Mouse (Mus musculus) hindbrain, embryonic 16.5 days (tissue): ENCODE results near the gene Nfatc3. TPM values are rescaled to one million over a fixed set of nuclear protein-coding genes. Genes with fewer than 3 reads are reported as not detected.
"Not testable (repeated sequence)": the region's sequence is repeated elsewhere in the genome, so short reads cannot be mapped to it uniquely, and the experiment has no call there.

Experiments
- ATAC-seq: fragments of 200-750 bp; cut with Nextera tagmentation; 2 replicates; pipeline ENCODE4 v1.8.0; 2017; ENCODE audit warnings: moderate TSS enrichment, moderate library complexity
- H3K27ac ChIP-seq: fragments of 300-500 bp; sonication (generic); 2 replicates; pipeline ENCODE4 v1.5.1; 2014; ENCODE audit warnings: low read depth, mild to moderate bottlenecking, control low read depth, low read length, moderate library complexity
- H3K27me3 ChIP-seq: fragments of 300-500 bp; sonication (generic); replicated peaks from 2 replicates; pipeline ENCODE4 v1.6.1; 2014; ENCODE audit warnings: low read length; ENCODE audit not compliant: control insufficient read depth, insufficient read depth
- H3K36me3 ChIP-seq: fragments of 300-500 bp; sonication (generic); 2 replicates; pipeline ENCODE4 v1.6.1; 2014; ENCODE audit warnings: mild to moderate bottlenecking, low read length, moderate library complexity, mixed read lengths; ENCODE audit not compliant: control insufficient read depth, insufficient read depth
- H3K4me1 ChIP-seq: fragments of 300-500 bp; sonication (generic); 2 replicates; pipeline ENCODE4 v1.6.1; 2014; ENCODE audit warnings: low read depth, low read length; ENCODE audit not compliant: control insufficient read depth, insufficient read depth
- H3K4me2 ChIP-seq: fragments of 300-500 bp; sonication (generic); 2 replicates; pipeline ENCODE4 v1.6.1; 2014; ENCODE audit warnings: mild to moderate bottlenecking, low read length, control low read depth, moderate library complexity
- H3K4me3 ChIP-seq: fragments of 300-500 bp; sonication (generic); 2 replicates; pipeline ENCODE4 v1.5.1; 2014; ENCODE audit warnings: mild to moderate bottlenecking, low read length, control low read depth, moderate library complexity
- H3K9ac ChIP-seq: fragments of 300-500 bp; sonication (generic); 2 replicates; pipeline ENCODE4 v1.6.1; 2014; ENCODE audit warnings: low read depth, mild to moderate bottlenecking, control low read depth, low read length, moderate library complexity
- H3K9me3 ChIP-seq: fragments of 300-500 bp; sonication (generic); 2 replicates; pipeline ENCODE4 v1.6.1; 2014; ENCODE audit warnings: mild to moderate bottlenecking, low read length, moderate library complexity; ENCODE audit not compliant: control insufficient read depth
- WGBS: fragments of 180-500 bp; shearing (Covaris S2); extraction: QIAGEN DNeasy Blood & Tissue Kit; methylation state at CpG from one replicate; pipeline ENCODE4 v1.1.7; 2014; 5-methylcytosine and 5-hydroxymethylcytosine counted together
- polyA plus RNA-seq: library from polyadenylated mRNA; unstranded; fragments of >200 nt; fragmentation: Nextera tagmentation; extraction: Ambion mirVana; gene quantifications from 2 replicates; pipeline ENCODE4 v1.2.1, GENCODE M21; 2015

Nfatc3 gene
- 2.1 and 2.6 TPM in 2 replicates for polyA plus RNA-seq

DNA sequence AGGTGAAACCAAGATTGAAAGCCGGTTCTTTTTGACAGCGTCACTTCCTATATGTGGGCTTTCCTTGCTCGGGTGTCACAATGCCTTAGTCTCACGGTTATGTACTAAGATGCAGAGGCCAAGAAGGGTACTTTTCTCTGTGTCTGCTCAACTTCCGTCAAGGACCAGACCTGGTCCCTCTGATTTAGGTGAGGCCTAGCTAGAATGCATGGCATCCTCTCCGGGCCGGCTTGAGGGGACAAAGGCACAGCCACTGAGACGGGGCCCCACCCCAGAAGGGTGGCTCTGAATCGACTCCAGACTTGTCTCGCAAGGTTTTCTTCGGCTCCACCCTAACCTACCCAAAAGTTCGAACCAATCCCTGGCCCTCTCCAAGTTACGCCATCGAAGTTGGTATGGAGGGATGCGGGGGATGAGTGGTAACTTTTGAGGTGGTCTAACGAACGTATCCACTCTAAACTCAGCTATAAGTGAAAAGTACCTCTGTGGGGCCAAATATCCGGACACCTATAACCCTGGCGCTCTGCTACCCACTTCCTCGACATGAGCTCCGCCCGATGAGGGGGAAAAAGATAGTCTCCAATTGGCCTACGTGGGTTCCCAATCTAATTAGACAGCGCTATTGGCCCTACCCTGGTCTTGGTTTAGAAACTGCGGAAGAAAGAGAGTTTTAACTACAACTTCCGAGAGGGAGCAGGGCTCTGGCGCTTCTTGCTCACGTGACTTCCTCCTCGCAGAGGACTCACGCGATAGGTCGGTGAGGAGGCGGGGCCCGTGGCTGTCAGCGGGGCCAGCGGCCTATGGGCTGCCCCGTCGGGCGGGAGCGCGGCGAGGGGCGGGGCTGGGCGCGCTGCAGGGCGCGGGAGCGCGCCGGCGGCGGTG lies at the start of gene Nfatc3:
Gene Nfatc3, plus strand, starts transcription at position 110 of the 882 bp plus-strand sequence.
- Histone ChIP-seq H3K27ac (peak within 1 kb of the TSS; percentile 91), H3K27me3 (no peaks in the 10 kb centered on the region), H3K36me3 (no peaks in the 10 kb centered on the region), H3K9me3 (no peaks in the 10 kb centered on the region), H3K4me2 (peak within 1 kb of the TSS; percentile 84), H3K4me1 (peaks cover 23% of the 10 kb centered on the region), H3K4me3 (peak within 1 kb of the TSS; percentile 96), H3K9ac (peak within 1 kb of the TSS; percentile 89)
- 1% methylated on average over 43 of the region's 52 CpGs for WGBS
- peak; percentile 98 for ATAC-seq

DNA sequence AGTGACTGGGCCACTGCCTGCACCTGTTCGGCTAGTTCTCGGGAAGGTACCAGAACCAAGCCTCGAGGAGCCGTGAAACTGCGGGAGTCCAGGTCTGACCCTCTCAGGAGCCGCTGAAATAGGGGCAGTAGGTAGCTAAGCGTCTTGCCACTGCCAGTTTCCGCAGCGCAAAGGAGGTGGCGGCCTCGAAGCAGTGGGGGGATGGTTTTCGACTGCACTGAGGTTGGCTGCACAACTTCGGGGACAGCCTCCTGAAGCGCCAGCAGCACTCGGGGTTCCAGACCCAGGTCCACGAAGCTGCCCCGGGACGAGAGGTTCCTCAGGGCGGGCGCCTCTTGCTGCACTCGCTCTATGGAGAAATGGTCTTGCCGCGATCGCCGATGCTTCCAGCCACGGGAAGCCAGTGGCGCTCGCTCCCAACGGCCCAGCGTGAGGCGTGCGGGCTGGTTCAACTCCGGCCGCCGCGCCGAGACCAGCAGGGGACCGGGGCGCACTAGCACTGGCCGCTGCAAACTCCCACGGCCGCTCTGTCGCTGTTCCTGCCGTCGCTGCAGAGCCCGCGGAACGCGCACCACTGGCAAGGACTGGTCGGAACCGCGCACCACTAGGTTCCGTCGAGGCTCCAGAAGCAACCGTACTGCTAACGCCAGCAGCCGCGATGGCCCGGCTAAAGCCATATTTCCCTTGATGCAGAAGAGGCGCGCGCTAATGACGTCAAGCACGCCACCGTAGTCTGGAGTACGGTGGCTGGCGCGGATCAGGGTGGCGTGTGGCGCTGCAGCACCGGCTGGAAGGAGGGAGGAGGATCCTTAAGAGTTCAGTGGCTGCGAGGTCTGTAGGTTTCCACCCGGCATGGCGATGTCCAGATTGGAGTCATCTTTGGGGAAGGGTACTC lies 47.6 kb upstream of the Nfatc3 start:
- Histone ChIP-seq H3K9me3 (no peaks in the 10 kb centered on the region), H3K4me3 (peak overlapping the region; percentile 69), H3K4me1 (peaks cover 14% of the 10 kb centered on the region), H3K27ac (peak overlapping the region; percentile 77), H3K27me3 (no peaks in the 10 kb centered on the region), H3K36me3 (no peaks in the 10 kb centered on the region), H3K9ac (peak overlapping the region; percentile 73), H3K4me2 (peak overlapping the region; percentile 97)
- 2% methylated on average over 74 of the region's 74 CpGs for WGBS
- ATAC-seq: peak; percentile 97

DNA sequence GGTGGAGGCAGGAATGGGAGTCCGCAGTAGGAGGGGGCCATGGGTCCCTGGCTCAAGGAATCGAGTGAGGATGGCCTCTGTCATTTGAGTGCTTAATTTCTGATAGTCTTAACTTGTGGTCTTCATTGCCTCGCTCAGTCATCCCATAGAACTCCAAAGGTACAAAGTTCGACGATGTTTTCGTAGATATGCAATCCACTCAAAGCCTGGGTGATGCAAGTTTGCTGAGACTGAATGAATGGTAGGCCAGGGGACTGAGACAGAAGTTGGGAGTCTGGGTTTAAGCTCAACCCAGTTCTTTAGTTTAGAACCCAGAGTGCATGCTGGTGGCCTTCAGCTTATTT lies 47.0 kb upstream of the Nfatc3 start, which contains the start of gene Ddx28:
Gene Ddx28, minus strand, starts transcription at position 240 of the 344 bp plus-strand sequence.
- ATAC-seq: peak; percentile 37
- H3K9ac ChIP-seq: peak within 1 kb of the TSS; percentile 73
- peak within 1 kb of the TSS; percentile 69 for H3K4me3 ChIP-seq
- peaks cover 14% of the 10 kb centered on the region for H3K4me1 ChIP-seq
- H3K27ac ChIP-seq: peak within 1 kb of the TSS; percentile 77
- H3K36me3 ChIP-seq: peaks cover 3% of the 10 kb centered on the region; the same call in 1 of the 2 replicates
- WGBS: under 1% methylated on average over 6 of the region's 6 CpGs
- H3K27me3 ChIP-seq: no peaks in the 10 kb centered on the region
- peak within 1 kb of the TSS; percentile 97 for H3K4me2 ChIP-seq
- no peaks in the 10 kb centered on the region for H3K9me3 ChIP-seq

DNA sequence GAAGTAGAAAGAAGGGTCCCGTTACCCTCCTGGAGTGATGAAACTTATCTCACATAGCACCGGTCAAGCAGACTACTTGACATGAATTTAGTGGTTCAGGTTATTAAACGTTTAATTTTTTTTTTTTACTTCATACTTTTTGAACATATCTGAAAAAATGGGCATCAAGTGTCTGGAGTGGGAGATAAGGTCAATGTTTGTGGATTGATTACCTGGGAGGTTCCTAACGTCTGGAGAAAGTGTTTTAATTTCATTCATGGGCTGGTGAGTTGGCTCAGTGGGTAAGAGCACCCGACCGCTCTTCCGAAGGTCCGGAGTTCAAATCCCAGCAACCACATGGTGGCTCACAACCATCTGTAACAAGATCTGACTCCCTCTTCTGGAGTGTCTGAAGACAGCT lies 46.4 kb upstream of the Nfatc3 start:
- H3K9me3 ChIP-seq, H3K27ac ChIP-seq, ATAC-seq, H3K36me3 ChIP-seq, H3K27me3 ChIP-seq: not testable (repeated sequence)
- Histone ChIP-seq H3K9ac (peak overlapping the region; percentile 41; the same call in 1 of the 2 replicates), H3K4me3 (peak overlapping the region; percentile 69), H3K4me2 (peak overlapping the region; percentile 97), H3K4me1 (peaks cover 14% of the 10 kb centered on the region)
- 84% methylated on average over 8 of the region's 8 CpGs for WGBS

DNA sequence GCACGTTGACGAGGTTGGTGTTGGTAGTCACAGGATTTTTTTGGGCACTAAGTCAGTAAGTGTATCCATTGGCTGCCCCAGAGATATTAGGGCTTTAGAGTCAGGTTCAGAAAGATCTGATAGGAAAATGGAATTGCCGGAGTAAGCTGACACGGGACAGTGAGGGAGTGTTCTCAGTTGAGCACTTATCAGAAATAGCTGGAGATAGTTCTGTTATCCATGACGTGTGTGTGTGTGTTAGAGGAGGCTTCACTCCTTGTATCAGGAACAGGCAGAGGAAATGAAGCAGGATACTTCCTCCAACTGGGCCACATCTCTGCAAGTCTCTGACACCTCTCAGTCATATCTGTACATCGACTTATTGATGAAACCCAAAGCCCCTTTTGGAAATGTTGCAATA lies 42.4 kb upstream of the Nfatc3 start:
- Histone ChIP-seq H3K36me3 (peaks cover 3% of the 10 kb centered on the region; the same call in 1 of the 2 replicates), H3K4me2 (no peak overlapping the region), H3K9ac (no peak overlapping the region), H3K9me3 (no peaks in the 10 kb centered on the region), H3K4me3 (no peak overlapping the region), H3K27me3 (no peaks in the 10 kb centered on the region), H3K27ac (no peak overlapping the region), H3K4me1 (peaks cover 3% of the 10 kb centered on the region)
- no peak for ATAC-seq
- 94% methylated on average over 6 of the region's 6 CpGs for WGBS

DNA sequence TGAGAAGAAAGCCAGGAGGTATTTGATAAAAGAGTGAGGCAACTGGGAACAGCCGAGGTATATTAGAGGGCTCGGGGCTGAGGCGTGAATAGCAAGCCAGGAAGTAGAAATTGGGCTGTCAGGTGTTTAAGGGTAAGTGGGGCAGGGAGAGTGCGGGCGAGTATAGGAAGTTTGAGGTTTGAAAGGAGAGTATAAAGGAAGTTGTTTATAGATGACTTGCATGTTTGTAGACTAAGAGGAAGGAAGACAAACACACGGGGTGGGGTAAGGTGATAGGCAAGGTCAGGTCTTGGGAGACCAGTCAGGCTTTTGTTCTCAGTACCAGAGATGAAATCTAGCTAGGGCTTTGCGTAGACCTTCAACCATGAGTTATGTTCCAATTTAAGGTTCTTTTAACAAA lies 41.5 kb upstream of the Nfatc3 start:
- ATAC-seq: no peak
- H3K27ac ChIP-seq: no peak overlapping the region
- no peaks in the 10 kb centered on the region for H3K27me3 ChIP-seq
- H3K9ac ChIP-seq: no peak overlapping the region
- peaks cover 3% of the 10 kb centered on the region; the same call in 1 of the 2 replicates for H3K36me3 ChIP-seq
- no peaks in the 10 kb centered on the region for H3K9me3 ChIP-seq
- no peak overlapping the region for H3K4me2 ChIP-seq
- H3K4me3 ChIP-seq: no peak overlapping the region
- 92% methylated on average over 7 of the region's 7 CpGs for WGBS
- no peaks in the 10 kb centered on the region; the same call in 1 of the 2 replicates for H3K4me1 ChIP-seq

DNA sequence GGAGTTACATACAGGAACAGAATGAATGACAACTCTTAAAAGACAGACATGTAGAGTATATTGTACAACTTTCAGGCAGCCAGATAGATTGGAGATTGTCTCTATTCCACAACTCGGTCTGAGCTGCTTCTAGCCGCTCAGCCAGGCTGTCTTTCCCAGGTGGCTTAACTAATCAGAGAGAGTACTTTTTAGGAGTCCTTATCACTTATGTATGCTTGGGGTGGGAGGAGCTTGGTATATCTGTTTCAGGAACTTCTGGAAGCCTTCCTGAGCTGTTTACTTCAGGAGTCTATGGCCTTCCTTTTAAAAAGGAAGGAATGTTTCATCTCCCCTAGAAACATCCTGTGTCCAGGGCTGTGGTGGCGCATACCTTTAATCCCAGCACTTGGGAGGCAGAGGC lies 40.6 kb upstream of the Nfatc3 start:
- Histone ChIP-seq H3K4me3 (no peak overlapping the region), H3K4me2 (no peak overlapping the region), H3K27me3 (no peaks in the 10 kb centered on the region), H3K27ac (no peak overlapping the region), H3K36me3 (peaks cover 3% of the 10 kb centered on the region; the same call in 1 of the 2 replicates), H3K9ac (no peak overlapping the region), H3K4me1 (no peaks in the 10 kb centered on the region), H3K9me3 (no peaks in the 10 kb centered on the region)
- ATAC-seq: no peak
- WGBS: 92% methylated on average over 3 of the region's 3 CpGs

DNA sequence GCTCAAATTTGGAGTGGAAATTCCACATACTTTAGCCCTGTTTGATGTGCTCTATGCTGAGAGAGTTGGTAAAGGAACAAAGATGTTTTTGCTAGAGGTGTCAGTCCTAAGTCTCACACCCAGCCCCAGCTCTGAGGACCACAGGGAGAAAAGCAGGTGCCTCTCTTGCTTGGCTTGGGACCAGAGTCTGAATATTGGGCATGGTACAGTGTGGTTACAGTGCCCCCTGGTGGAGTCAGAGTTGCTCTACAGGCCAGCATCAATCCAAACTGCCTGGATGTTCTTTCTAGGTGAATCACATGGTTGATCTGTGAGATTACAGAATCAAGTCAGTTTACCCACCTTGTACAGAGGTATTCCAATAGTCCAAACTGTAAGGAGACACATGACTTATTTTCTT lies 36.2 kb upstream of the Nfatc3 start:
- H3K9ac ChIP-seq: no peak overlapping the region
- no peaks in the 10 kb centered on the region for H3K27me3 ChIP-seq
- H3K4me3 ChIP-seq: no peak overlapping the region
- H3K4me2 ChIP-seq: no peak overlapping the region
- H3K27ac ChIP-seq: no peak overlapping the region
- peak; percentile 76 for ATAC-seq
- H3K36me3 ChIP-seq: no peaks in the 10 kb centered on the region
- H3K9me3 ChIP-seq: no peaks in the 10 kb centered on the region
- H3K4me1 ChIP-seq: no peaks in the 10 kb centered on the region

DNA sequence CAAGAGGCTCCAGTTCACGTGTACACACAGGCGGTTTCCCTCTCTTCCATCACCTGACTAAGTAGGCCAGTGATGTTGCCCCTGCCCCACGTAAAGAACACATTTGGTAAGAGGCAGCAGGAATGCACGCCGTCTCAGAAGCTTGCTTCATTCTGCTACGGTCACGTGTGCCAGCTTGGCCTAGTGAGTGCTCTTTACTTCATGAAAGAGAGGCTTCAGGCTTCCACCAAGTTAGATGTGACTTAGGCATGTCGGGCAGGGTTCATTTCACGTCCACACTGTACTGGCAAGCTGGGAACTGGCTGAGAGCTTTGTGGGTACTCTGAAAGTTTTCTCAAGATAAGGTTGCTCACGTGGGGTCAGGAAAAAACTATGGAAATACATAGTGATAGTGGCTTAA lies 19.9 kb upstream of the Nfatc3 start:
- Histone ChIP-seq H3K27ac (no peak overlapping the region), H3K27me3 (no peaks in the 10 kb centered on the region), H3K36me3 (peaks cover 5% of the 10 kb centered on the region), H3K4me3 (no peak overlapping the region), H3K9me3 (no peaks in the 10 kb centered on the region), H3K4me2 (no peak overlapping the region), H3K9ac (no peak overlapping the region), H3K4me1 (no peaks in the 10 kb centered on the region)
- 93% methylated on average over 10 of the region's 10 CpGs for WGBS
- ATAC-seq: no peak
